Mouse (Mus musculus) cerebellum, postnatal 36 days (tissue): ENCODE results near the gene Tie1.

ENCODE experiments used
- DNase-seq, 2 experiments: peaks; one replicate each; pipeline ENCODE4 v3.0.0; 2021 to 2022; ENCODE audit warnings: mixed read lengths in 2 of 2

Gene Tie1

GRCm38 (mm10) chr4:118472687-118473086, 17.2 kb downstream of the Tie1 start:
- DNase-seq: no peak

- DNase-seq: no peak
Observed at GRCm38 (mm10) chr4:118471281-118471680, 18.6 kb downstream of the Tie1 start.

DNA sequence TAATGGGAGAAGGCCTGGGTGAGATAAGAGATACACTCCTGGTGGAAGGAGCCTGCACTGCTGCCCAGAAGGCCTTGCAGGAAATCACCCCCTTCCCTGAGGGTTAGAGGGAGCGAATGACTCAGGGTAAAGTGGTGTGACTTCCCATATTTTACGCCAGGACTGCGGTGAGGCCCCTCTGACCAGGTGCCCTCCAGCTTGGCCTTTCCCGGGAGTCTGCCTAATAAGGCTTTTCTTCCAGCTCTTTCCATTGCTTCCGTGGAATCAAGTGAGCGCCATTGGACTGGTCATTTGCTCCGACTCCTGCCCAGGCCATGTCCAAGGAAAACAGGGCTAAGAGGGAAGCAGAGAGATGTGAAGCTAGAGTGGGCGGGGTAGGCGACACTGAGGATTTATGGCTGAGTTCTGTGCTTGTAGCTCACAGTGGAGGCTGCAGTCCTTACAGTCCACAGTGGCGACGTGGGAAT, 24.1 kb downstream of the Tie1 start:
- no peak for DNase-seq

DNA sequence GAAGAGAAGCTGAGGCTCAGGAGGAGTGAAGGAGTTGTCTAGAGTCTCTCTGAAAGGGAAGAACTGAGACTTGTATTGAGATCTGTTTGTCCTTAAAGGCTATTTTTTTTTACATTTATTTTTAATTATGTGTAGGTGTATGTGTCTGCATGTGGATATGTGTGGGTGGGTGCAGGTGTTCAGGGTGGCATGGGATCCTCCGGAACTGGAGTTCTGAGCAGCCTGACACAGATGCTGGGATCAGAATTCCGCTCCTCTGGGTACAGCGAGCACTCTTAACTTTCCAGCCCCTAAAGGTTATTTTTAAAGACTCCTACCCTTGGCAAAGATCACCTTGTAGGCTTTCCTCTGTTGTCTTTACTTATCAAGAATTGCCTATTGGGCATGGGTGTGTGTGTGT, 24.9 kb downstream of the Tie1 start:
- DNase-seq: no peak

DNA sequence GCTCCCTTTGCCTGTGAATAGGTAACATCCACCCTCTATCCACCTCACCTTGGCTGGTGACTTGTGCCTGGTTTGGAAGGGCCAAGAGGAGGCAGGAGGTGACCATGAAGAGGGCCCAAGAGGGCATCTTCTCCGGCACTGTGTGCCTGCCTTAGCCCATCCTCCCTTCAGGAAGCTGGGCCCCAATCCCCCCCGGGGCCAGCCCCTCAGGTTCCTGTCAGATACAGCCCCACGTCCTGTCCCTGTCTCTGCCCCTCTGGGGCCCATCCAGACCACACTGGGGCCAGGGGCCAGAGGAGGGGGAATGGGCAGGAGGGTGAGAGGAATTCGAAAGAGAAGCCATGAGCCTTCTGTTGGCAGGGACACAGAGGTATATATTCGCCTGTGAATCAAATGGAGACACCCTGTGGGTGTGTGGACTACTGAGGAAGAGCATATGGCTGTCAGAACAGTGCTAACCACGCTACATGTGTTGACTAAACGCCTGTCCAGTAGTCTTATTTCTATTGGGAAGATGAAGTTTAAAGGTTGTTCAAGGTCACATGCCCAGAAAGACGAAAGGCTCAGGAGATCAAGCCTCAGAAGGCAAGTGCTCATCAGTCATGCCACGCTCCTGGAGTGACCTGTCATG, 32.4 kb downstream of the Tie1 start, which contains the start of gene Mpl:
Mpl (minus strand) TSS at position 169 of the 631 bp plus-strand sequence.
- no peak for DNase-seq

DNA sequence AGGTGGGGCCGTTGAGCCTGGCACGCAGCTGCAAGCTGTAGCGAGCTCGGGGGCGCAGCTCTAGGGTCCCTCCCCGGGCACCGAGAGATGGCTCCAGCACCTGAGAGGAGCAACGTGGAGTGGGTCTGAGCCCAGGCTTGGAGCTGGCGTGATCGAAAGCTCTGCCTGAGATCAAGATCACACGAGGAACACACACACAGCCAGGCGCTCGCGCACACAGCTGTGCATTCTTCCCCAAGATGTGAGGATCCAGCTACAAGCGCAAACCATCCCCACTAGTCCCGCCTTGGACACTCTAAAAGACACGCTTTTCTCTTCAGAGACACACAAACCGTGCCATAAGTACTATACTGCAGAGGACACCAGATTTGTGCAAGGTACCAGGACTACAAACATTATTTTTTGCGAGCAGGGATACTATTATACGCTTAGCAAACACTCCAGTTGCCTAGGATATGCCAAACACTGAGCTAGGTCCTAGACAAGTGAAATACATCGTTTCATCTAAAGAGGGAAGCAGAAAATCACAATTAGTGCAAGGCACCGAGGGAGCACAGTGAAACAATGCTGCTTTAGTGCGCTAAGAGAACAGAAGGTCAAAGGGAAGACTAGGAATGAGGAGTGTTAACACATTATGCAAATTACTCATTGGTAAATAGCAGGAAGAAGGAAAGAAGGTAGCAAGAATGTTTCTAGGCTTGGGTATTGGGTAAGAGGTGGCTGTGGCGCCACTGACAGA, 43.3 kb downstream of the Tie1 start:
- no peak for DNase-seq

GRCm38 (mm10) chr4:118445781-118446414, 44.0 kb downstream of the Tie1 start:
- peak in 1 of 2 experiments; percentile 19 for DNase-seq

GRCm38 (mm10) chr4:118445088-118445487, 44.8 kb downstream of the Tie1 start:
- no peak for DNase-seq

DNA sequence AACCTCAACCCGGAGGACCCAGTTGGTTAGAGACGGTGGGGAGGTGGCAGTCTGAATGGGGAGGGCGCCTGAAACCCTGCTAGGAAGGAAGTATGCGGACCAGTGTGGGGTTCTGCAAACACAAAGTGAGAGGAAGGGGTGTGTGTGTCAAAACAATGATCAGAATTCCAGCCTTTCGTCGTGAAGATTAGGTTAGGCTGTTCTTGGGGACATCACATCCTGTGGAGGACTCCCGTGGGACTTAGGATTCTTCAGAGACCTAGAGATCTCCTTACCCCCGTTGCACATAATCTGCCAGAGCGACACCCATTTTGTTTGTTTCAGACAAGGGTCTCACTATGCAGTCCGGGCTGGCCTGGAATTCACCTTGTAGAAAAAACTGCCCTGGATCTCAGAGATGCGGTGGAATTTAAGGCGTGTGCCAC, 52.0 kb downstream of the Tie1 start:
- DNase-seq: no peak

DNA sequence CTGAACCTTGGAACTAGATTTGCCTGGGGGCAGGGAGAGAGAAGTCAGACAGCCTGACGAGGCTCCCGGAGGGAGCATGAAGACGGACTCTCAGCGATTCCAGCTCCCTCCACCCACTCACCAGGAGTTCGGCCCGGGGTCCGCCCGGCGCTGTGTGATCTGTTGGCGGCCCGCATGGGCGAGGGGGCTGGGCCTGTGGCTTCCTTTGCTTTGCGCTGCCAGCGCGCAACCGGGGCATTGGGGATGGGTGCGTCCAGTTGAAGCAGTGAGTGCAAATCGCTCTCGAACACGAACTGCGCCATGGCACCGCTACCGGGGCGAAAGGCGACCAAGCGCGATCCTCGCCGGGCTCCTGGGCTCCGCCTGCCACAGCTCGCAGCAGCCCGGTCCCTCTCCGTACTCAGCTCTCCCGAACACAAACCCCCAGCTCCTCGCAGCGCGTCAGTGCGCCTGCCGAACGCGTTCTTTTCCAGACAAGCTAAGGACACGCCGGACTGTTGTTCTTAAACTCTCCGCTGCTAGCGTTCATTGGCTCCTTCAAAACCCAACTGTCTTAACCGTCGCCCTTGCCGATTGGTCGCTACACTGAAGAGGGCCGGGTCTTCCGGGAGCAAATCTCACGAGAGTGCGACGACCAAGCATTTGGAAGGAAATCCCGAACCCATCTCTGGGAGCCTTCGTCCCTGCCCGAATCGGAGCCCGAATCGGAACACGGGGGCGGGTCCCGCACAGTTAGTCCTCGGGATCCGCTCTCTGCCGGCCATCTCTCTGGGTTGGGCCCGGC, 52.8 kb downstream of the Tie1 start, which contains the start of gene Cdc20:
Cdc20 (minus strand) TSS at position 533 of the 784 bp plus-strand sequence.
- DNase-seq: peak; percentile 75 to 77

- DNase-seq: no peak
Observed at GRCm38 (mm10) chr4:118432332-118432731, 57.5 kb downstream of the Tie1 start.

DNA sequence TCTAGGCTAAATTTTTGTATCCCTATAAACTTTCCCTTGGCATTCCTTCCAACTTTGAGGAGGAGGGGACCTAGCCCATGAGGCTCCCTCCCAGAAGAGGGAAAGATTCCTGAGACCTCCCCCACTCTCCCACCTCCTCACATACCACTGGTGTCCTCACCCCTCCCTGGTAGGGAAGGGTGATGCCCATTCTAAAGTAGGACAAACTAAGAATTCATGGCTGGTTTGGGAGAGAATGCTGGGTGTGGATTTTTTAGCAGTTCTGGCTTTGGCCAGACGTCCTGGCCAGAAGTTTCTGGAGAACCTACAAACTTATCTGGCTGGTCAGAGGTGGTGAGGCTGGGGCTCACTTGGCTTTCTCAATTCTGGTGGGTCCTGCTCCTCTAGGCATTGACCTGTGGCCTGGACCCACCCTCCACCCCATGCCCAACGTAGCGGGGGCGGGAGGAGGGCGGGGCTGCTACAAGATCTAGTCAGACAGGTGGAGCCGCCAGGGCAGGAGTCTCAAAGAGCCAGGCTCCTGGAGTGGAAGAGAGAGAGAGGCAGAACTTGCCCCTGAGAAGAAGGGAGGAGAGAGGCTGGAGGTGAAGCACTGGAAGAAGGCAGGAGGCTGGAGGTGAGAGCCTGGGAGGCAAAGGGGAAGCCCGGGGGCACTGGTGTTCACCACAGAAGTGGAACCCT, 60.5 kb downstream of the Tie1 start:
- no peak for DNase-seq

GRCm38 (mm10) chr4:118428531-118429214, 61.2 kb downstream of the Tie1 start:
- DNase-seq: no peak

DNA sequence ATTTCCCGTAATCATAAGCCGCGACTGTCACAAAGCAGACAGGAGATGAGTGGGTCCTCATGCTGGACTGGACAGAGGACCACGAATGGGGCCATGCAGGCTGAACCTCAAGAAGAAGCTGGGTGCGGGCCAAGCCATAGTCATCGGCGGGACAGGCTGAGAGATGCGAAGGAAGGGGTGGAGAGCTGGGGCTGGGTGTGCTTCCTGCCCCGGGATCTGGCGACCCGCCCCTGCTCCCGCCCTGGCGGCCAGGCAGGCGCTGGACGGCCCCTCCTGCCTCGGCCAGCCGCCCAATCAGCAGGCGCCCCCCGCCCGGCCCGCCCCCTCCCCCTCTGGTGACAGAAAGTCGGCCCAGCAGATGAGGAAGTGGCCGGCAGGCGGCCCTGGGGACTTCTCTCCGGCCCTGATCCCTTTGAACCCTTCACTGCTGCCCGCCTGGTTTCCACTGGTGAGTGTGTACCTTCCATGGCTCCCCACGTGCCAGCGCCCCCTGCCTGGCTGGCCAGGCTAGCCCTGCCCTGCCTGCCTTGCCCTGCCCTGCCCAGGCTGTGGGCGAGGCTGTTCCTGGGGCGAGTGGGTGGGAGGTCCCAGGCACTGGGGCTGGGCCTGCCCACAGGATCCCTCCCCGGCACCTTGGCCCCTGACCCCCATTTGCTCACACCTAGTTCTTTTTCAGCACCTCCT, 62.0 kb downstream of the Tie1 start, which contains the start of gene Elovl1:
Elovl1 (plus strand) TSS at position 326 of the 684 bp plus-strand sequence.
- DNase-seq: peak; percentile 62 to 76

- no peak for DNase-seq
Observed at GRCm38 (mm10) chr4:118427415-118427767, 62.5 kb downstream of the Tie1 start.

- DNase-seq: no peak
Observed at GRCm38 (mm10) chr4:118425374-118425773, 64.5 kb downstream of the Tie1 start.

DNA sequence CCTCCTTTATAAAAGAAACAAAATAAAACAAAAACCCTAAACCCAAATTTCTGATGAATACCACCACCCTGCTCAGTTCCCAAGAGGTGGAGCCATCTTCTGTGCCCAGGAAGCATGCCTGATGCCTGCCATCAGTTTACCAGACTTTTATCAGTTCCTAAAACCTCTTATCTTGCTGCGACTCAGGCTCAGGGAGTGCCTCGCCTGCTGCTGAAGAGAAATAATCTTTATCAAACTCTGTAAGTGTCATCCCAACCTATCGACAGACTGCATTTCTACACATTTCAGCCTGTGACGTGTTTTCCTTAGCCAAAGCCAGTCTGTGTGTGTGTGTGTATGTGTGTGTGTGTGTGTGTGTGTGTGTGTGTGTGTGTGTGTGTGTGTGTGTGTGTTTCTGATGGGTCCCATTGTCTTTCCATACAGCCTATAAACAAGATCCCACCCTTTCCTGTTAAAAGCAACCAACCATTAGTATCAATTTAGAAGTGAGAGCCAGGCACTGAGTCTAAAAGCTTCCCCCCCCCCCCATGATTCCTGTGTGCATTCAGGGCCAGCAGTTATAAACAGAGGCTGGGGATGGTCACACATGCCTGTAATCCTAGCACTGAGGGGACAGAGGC, 65.2 kb downstream of the Tie1 start:
- no peak for DNase-seq

DNA sequence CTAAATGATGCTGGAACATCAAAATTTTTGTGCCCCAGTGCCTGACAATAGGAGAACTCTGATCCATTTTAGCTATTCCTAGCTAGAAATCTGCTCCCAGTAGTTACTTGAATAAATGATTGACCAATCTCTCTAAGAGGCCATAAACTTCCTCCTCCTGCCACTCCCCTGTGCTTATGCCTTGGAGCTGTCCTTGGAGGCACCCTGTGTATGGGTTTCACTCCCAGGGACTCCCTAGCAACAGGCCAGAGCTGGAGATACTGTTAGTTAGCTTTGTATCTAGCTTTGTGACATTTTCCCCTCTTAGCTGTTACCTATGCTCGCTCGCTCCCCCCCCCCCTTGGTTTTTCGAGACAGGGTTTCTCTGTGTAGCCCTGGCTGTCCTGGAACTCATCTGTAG, 68.5 kb downstream of the Tie1 start:
- no peak for DNase-seq
